Mouse (Mus musculus): ENCODE results near the gene Lpcat2. TPM values are rescaled to one million over a fixed set of nuclear protein-coding genes. Genes with fewer than 3 reads are reported as not detected.
A peak's percentile ranks its signal among the peaks of the same experiment; 100 is the strongest.

Gene Lpcat2
- polyA plus RNA-seq (2014; fragmentation: Nextera tagmentation; extraction: Ambion mirVana) = 5.1 and 7.4 TPM in 2 replicates

DNA sequence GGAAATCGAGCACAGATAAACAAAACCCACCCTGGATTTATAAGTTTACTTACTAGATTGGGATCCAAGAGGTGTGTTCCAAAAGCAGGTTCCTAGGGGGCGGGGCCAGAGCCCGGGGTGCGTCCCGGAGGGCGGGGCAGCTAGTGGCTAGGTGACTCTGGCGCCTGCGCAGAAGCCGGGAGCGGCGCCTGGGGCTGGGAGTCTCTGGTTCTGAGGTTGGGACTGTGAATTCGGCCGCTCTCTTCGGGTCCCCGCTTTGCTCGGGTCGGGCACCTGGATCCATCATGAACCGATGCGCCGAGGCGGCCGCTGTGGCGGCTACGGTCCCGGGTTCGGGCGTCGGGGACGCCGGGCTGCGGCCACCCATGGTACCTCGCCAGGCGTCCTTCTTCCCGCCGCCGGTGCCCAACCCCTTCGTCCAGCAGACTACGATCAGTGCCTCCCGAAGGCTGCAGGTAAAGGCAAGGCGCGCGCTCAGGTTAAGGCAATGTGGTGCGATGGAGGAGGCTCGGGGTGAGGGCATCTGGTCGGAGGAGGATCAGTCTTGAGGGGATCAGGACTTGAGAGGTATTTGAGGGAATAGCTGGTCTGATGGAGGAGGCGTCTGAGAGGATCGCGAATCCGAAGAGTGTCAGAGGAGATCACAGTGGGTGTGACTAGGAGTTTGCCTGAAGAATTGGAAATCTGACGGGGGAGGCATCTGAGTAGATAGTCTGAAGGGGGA lies at the start of gene Lpcat2:
Gene Lpcat2, plus strand, starts transcription at position 169 of the 724 bp plus-strand sequence.
- Histone ChIP-seq H3K9ac (ENCODE audit: low read length) (peak within 1 kb of the TSS; percentile 78), H3K4me1 (ENCODE audit: control insufficient read depth, insufficient read depth, low read length) (no peaks in the 10 kb centered on the region), H3K27ac (ENCODE audit: low read depth, low read length) (no peak within 1 kb of the TSS), H3K4me2 (ENCODE audit: low read length) (peak within 1 kb of the TSS; percentile 82), H3K27me3 (replicated peaks; ENCODE audit: control insufficient read depth, insufficient read depth, low read length) (no peaks in the 10 kb centered on the region), H3K4me3 (ENCODE audit: low read depth, low read length) (peak within 1 kb of the TSS; percentile 65), H3K36me3 (ENCODE audit: control insufficient read depth, insufficient read depth, low read length) (no peaks in the 10 kb centered on the region), H3K9me3 (replicated peaks; ENCODE audit: control insufficient read depth, low read length) (no peaks in the 10 kb centered on the region)
- peak; percentile 81 for DNase-seq (ENCODE audit: low spot score)
- 2% methylated on average over 50 of the region's 50 CpGs for WGBS
- peak; percentile 85 for ATAC-seq

DNA sequence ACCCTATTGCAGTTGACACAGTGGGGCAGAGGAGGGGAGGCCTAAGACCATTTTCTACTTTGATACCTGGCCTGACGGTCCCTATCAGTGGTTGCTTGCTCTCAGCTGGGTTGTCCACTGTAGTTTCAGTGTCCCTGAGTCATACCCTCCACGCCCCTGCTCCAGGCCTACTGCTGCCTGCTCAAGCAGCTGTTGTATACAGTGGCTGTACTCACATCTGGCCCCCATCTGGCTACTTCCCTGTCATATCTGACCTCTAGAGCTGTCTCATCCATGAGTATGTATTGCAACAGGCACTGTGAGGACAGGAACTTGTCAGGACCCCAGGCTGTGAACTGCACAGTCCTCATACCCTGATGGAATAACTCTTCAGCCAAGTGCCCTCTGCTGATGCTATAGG lies 42.4 kb upstream of the Lpcat2 start:
- 83% methylated on average over 2 of the region's 2 CpGs for WGBS
- H3K27me3 ChIP-seq (replicated peaks; ENCODE audit: control insufficient read depth, insufficient read depth, low read length) = no peaks in the 10 kb centered on the region
- H3K27ac ChIP-seq (ENCODE audit: low read depth, low read length) = no peak overlapping the region
- H3K4me3 ChIP-seq (ENCODE audit: low read depth, low read length) = no peak overlapping the region
- no peak overlapping the region for H3K9ac ChIP-seq (ENCODE audit: low read length)
- no peaks in the 10 kb centered on the region for H3K36me3 ChIP-seq (ENCODE audit: control insufficient read depth, insufficient read depth, low read length)
- H3K4me1 ChIP-seq (ENCODE audit: control insufficient read depth, insufficient read depth, low read length) = no peaks in the 10 kb centered on the region
- H3K9me3 ChIP-seq (replicated peaks; ENCODE audit: control insufficient read depth, low read length) = no peaks in the 10 kb centered on the region
- ATAC-seq (no peak), DNase-seq (ENCODE audit: low spot score) (no peak)
- H3K4me2 ChIP-seq (ENCODE audit: low read length) = no peak overlapping the region

DNA sequence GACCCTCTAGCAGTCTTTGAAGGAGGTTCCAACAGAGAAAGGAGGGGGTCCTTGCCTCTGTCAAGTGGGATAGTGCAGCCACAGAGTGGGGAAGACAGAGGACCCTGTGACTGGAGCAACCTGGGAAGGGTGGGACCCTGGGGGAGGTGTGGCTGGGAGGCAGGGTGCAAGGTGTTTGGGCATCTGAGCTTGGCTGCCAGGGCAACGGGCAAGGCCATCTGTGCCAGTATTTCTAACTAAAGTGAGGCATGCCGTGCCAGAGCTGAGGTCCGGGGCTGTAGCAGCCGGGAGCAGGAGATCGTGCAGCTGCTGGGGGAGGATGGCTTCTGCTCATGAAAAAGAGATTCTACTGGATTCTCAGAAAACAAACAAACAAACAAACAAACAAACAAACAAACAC lies 39.5 kb upstream of the Lpcat2 start:
- H3K27me3 ChIP-seq (replicated peaks; ENCODE audit: control insufficient read depth, insufficient read depth, low read length) = no peaks in the 10 kb centered on the region
- no peaks in the 10 kb centered on the region for H3K4me1 ChIP-seq (ENCODE audit: control insufficient read depth, insufficient read depth, low read length)
- no peak overlapping the region for H3K4me3 ChIP-seq (ENCODE audit: low read depth, low read length)
- no peak overlapping the region for H3K27ac ChIP-seq (ENCODE audit: low read depth, low read length)
- no peak overlapping the region for H3K9ac ChIP-seq (ENCODE audit: low read length)
- WGBS = 85% methylated on average over 5 of the region's 5 CpGs
- DNase-seq (ENCODE audit: low spot score) (no peak), ATAC-seq (no peak)
- H3K4me2 ChIP-seq (ENCODE audit: low read length) = no peak overlapping the region
- no peaks in the 10 kb centered on the region for H3K9me3 ChIP-seq (replicated peaks; ENCODE audit: control insufficient read depth, low read length)
- no peaks in the 10 kb centered on the region for H3K36me3 ChIP-seq (ENCODE audit: control insufficient read depth, insufficient read depth, low read length)

DNA sequence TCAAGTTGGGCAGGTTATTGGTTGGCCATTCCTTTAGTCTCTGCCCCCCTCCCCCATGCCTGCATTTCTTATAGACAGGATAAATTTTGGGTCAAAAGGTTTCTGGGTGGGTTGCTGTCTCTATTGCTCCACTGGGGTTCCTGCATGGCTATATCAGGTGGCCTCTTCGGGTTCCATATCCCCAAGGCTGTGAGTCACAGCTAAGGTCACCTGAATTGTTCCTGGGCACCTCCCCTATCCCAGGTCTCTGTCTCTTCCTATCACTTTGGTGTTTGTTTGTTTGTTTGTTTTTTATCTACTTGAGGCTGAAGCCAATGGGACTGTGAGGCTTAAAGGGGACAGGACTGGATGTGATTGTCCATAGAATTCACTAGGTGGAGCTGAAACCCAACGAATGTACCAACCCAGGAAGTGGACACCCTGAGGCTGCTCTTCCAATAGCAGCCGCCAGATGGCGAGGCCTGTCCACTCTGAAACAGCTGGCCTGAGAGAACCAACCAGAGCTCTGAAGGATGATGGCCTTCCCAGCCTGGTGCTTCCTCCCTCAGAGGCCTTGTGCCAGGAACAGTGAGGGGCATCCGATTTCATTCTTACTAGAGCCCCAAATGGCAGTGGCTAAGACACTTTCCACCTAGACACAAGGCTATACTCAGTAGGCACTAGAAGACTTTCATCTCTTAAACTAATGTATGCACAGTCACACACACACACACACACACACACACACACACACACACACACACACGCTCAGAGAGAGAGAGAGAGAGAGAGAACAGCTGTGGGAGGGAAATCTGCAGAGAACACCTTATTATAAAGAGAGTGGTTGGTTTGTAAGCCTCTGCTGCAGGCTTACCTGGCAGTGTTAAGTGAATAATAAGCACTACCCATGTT lies 37.0 kb upstream of the Lpcat2 start:
- no peaks in the 10 kb centered on the region for H3K27me3 ChIP-seq (replicated peaks; ENCODE audit: control insufficient read depth, insufficient read depth, low read length)
- WGBS = 22% methylated on average over 6 of the region's 6 CpGs
- H3K9ac ChIP-seq (ENCODE audit: low read length) = no peak overlapping the region
- H3K9me3 ChIP-seq (replicated peaks; ENCODE audit: control insufficient read depth, low read length) = no peaks in the 10 kb centered on the region
- H3K36me3 ChIP-seq (ENCODE audit: control insufficient read depth, insufficient read depth, low read length) = no peaks in the 10 kb centered on the region
- H3K27ac ChIP-seq (ENCODE audit: low read depth, low read length) = no peak overlapping the region
- no peak overlapping the region for H3K4me2 ChIP-seq (ENCODE audit: low read length)
- H3K4me1 ChIP-seq (ENCODE audit: control insufficient read depth, insufficient read depth, low read length) = no peaks in the 10 kb centered on the region
- DNase-seq (ENCODE audit: low spot score) = peak; percentile 93
- ATAC-seq = peak; percentile 91
- no peak overlapping the region for H3K4me3 ChIP-seq (ENCODE audit: low read depth, low read length)

DNA sequence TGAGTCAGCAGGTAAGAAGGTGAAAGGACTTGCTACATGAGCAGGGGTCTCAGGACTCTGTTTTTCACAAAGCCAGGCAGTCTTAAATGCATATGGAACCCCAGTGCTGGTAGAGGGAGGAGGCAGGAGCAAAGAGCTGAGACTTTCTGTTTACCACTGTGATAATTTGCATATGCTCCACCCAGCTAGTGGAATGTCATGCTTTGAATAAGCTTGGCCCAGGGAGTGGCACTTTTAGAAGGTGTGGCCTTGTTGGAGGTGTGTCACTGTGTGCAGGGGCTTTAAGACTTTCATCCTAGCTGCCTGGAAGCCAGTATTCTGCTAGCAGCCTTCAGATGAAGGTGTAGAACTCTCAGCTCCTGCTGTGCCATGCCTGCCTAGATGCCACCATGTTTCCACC lies 34.0 kb upstream of the Lpcat2 start:
- no peaks in the 10 kb centered on the region for H3K36me3 ChIP-seq (ENCODE audit: control insufficient read depth, insufficient read depth, low read length)
- H3K9ac ChIP-seq (ENCODE audit: low read length) = no peak overlapping the region
- no peak for DNase-seq (ENCODE audit: low spot score)
- no peaks in the 10 kb centered on the region for H3K27me3 ChIP-seq (replicated peaks; ENCODE audit: control insufficient read depth, insufficient read depth, low read length)
- no peak overlapping the region for H3K4me2 ChIP-seq (ENCODE audit: low read length)
- no peak overlapping the region for H3K27ac ChIP-seq (ENCODE audit: low read depth, low read length)
- no peaks in the 10 kb centered on the region for H3K4me1 ChIP-seq (ENCODE audit: control insufficient read depth, insufficient read depth, low read length)
- ATAC-seq = no peak
- H3K9me3 ChIP-seq (replicated peaks; ENCODE audit: control insufficient read depth, low read length) = no peaks in the 10 kb centered on the region
- no peak overlapping the region for H3K4me3 ChIP-seq (ENCODE audit: low read depth, low read length)

DNA sequence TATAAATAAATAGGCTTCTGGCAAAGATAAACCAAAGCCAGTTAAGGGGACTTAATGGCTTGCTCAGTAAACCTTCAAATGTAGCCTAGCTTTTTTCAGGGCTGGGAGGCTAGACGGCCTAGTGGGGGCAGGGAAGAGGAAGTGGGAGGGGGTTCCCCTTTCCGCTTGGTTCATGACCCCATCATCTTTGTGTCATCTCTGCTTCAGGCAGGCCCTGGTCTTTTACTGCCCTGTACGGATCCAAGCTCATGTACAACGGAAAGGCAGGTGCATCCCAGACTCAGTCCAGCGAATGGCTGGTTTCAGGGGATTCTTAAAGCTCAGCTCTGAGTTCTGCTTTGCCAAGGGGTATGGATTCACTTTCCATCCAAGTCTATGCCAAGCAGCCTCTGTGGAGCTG lies 32.8 kb upstream of the Lpcat2 start:
- 0 out of 2 replicates have a peak, but pooled peaks cover 4% of the 10 kb centered on the region for H3K27me3 ChIP-seq (replicated peaks; ENCODE audit: control insufficient read depth, insufficient read depth, low read length)
- H3K4me2 ChIP-seq (ENCODE audit: low read length) = no peak overlapping the region
- H3K36me3 ChIP-seq (ENCODE audit: control insufficient read depth, insufficient read depth, low read length) = no peaks in the 10 kb centered on the region
- WGBS = 91% methylated on average over 5 of the region's 5 CpGs
- no peak for DNase-seq (ENCODE audit: low spot score)
- ATAC-seq = no peak
- H3K27ac ChIP-seq (ENCODE audit: low read depth, low read length) = no peak overlapping the region
- H3K4me1 ChIP-seq (ENCODE audit: control insufficient read depth, insufficient read depth, low read length) = peaks cover 4% of the 10 kb centered on the region; the same call in 1 of the 2 replicates
- no peak overlapping the region for H3K9ac ChIP-seq (ENCODE audit: low read length)
- H3K9me3 ChIP-seq (replicated peaks; ENCODE audit: control insufficient read depth, low read length) = no peaks in the 10 kb centered on the region
- H3K4me3 ChIP-seq (ENCODE audit: low read depth, low read length) = no peak overlapping the region

DNA sequence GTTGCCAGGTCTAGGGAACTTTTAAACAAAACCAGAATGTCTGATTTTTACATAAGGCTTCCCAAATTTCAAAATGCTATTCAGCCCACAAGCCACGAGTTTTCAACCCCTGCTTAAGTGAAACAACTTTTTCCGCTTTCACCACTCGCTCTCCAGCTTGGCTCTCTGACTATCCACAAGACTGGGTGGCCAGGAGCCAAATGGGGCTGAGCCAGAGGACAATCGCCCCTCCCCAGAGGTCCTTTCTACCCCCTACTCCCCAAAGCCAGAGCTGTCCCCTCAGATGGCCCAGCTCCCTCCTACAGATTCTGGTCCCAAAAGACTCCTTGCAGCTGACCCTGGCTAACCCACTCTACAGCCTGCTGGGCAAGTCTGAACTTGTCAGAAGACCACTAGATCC lies 29.1 kb upstream of the Lpcat2 start:
- no peak for DNase-seq (ENCODE audit: low spot score)
- Histone ChIP-seq H3K27ac (ENCODE audit: low read depth, low read length) (no peak overlapping the region), H3K36me3 (ENCODE audit: control insufficient read depth, insufficient read depth, low read length) (no peaks in the 10 kb centered on the region), H3K4me2 (ENCODE audit: low read length) (no peak overlapping the region), H3K4me1 (ENCODE audit: control insufficient read depth, insufficient read depth, low read length) (peaks cover 8% of the 10 kb centered on the region; the same call in 1 of the 2 replicates), H3K27me3 (replicated peaks; ENCODE audit: control insufficient read depth, insufficient read depth, low read length) (0 out of 2 replicates have a peak, but pooled peaks cover 4% of the 10 kb centered on the region), H3K9ac (ENCODE audit: low read length) (no peak overlapping the region), H3K9me3 (replicated peaks; ENCODE audit: control insufficient read depth, low read length) (no peaks in the 10 kb centered on the region), H3K4me3 (ENCODE audit: low read depth, low read length) (no peak overlapping the region)
- WGBS = 72% methylated on average over 4 of the region's 4 CpGs
- no peak for ATAC-seq

DNA sequence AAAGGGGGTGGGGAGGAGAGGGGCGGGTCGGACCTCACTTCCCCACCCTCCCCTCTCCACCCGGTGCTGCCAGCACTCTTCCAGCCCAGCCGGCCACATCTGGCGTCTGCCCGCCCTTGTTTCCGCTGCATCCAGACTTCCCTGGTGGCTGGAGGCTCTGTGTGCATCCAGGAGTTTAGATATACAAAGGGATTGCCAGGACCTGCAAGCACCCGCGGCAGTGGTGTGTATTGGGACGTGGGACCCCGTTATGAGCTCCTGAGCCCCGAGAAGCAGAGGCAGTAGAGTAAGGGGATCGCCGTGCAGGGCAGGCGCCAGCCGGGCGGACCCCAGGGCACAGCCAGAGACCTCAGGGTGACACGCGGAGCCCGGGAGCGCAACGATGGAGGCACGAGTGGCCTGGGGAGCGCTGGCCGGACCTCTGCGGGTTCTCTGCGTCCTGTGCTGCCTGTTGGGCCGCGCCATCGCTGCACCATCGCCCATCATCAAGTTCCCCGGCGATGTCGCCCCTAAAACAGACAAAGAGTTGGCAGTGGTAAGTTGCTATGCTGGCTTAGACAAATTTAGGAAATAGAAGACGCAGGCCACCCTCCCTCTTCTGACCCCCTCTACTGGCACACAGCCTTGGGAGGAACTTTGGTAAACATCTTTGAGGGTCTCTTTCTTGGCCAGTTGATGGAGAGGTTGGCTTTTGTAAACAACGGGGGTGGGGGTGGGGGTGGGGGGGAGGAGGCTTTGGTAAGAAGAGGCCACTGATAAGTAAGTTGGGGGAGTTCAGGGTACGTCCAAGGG lies 27.7 kb upstream of the Lpcat2 start, which contains the start of gene Mmp2:
Gene Mmp2, plus strand, starts transcription at position 49 of the 792 bp plus-strand sequence.
- DNase-seq (ENCODE audit: low spot score) (peak; percentile 27), ATAC-seq (no peak)
- Histone ChIP-seq H3K9ac (ENCODE audit: low read length) (peak within 1 kb of the TSS; percentile 60), H3K27ac (ENCODE audit: low read depth, low read length) (no peak within 1 kb of the TSS), H3K27me3 (replicated peaks; ENCODE audit: control insufficient read depth, insufficient read depth, low read length) (0 out of 2 replicates have a peak, but pooled peaks cover 4% of the 10 kb centered on the region), H3K4me1 (ENCODE audit: control insufficient read depth, insufficient read depth, low read length) (peaks cover 8% of the 10 kb centered on the region; the same call in 1 of the 2 replicates), H3K9me3 (replicated peaks; ENCODE audit: control insufficient read depth, low read length) (no peaks in the 10 kb centered on the region), H3K4me2 (ENCODE audit: low read length) (peak within 1 kb of the TSS; percentile 56), H3K4me3 (ENCODE audit: low read depth, low read length) (peak within 1 kb of the TSS; percentile 26), H3K36me3 (ENCODE audit: control insufficient read depth, insufficient read depth, low read length) (no peaks in the 10 kb centered on the region)
- WGBS = 3% methylated on average over 37 of the region's 37 CpGs

Data from forebrain, embryonic 14.5 days (tissue).